Mouse (Mus musculus): ENCODE results near the gene P4htm. TPM values are rescaled to one million over a fixed set of nuclear protein-coding genes. Genes with fewer than 3 reads are reported as not detected.

P4htm gene
- polyA plus RNA-seq, 2 experiments, result 7.8 to 14.3 TPM

DNA sequence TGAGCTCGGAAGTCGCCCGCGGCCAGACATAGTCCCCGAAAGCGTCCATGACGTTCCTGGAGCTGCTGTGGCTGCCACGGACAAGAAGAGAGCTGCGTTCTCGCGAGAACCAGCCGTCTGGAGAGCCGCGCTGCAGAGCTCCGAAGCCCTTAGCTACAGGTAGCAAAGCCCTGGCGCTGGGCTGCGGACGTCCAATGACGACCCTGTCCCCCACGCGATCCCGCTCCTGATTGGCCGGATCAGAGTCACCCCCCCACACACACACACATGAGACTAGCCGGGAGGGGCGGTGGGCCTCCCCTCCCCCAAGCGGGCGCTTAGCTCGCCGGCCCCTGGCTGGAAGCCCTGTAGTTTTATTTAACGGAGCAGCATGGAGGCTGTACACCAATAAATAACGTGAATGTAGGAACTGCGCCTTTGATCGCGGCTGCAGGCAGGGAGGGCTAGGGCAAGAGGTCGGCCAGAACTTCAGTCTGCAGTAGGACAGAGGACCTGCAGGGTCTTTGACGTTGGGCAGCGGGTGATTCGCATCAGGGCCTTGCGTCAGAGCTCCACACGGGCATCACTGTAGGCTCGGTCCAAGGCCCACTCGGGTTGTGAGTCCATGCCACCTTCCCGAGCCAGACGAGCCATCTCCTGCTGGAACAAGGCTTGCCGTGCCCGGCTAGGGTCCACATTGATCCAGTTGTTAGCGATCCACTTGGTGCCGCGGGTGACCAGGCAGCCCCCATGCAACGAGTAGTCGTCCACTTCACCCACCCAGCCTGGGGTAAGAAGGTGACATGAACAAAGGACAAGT is 18.7 kb downstream of the P4htm start, which contains the start of gene Wdr6:
Wdr6 (minus strand) TSS at position 195 of the 799 bp plus-strand sequence.
- Histone ChIP-seq H3K27me3 (ENCODE audit: control insufficient read depth, insufficient read depth, low read length) (no peaks in the 10 kb centered on the region), H3K36me3 (ENCODE audit: control insufficient read depth, insufficient read depth, low read length) (peaks cover 38% of the 10 kb centered on the region), H3K9me3 (ENCODE audit: control insufficient read depth, low read length) (no peaks in the 10 kb centered on the region), H3K4me3 (replicated peaks; ENCODE audit: low read length) (peak within 1 kb of the TSS; percentile 84), H3K9ac (ENCODE audit: low read depth, low read length, severe bottlenecking) (peak within 1 kb of the TSS; percentile 95), H3K4me2 (replicated peaks; ENCODE audit: low read depth, low read length, severe bottlenecking) (peak within 1 kb of the TSS; percentile 77), H3K4me1 (ENCODE audit: control insufficient read depth, insufficient read depth, low read length) (peaks cover 21% of the 10 kb centered on the region), H3K27ac (replicated peaks; ENCODE audit: low read depth, low read length) (peak within 1 kb of the TSS; percentile 88)
- TF ChIP-seq POLR2A (IDR thresholded peaks at IDR 0.05; ENCODE audit: borderline replicate concordance, extremely low read depth, insufficient read depth, insufficient read length), result peak; percentile 80; the same call in 1 of the 2 replicates
- peak; percentile 98 for ATAC-seq (ENCODE audit: low FRiP score, low read depth)
- peak; percentile 98 for DNase-seq (ENCODE audit: low spot score)
- WGBS, result 5% methylated on average over 51 of the region's 51 CpGs

DNA sequence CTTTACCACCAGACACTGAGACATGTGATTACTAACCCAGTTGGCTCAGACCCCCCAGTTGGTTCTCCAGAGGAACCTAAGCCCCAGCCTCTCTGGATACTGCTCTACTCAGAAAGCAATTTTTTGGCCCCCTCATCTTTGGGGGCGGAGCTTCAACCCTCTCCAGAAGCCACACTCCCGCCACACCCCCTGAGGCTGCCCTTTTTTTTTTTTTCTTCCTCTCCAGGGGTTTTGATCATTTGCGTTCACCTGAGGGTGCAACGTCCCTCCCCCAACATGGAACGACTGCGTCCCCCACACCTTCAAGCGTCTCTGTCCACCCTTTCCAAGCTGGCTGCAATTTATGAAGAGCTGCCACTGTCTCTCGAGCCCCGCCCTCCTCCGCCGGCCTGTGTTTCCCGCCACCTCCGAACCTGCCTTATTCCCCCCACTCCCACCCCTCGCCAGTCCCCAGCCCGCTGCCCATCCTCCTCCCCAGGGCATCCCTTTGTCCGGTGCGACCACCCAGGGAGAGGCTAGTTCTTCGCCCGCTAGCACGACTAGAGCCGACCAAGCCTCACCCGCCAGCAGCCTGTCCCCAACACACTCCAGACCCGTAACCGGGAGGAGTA is 19.4 kb downstream of the P4htm start:
- peak overlapping the region; percentile 77 for H3K4me2 ChIP-seq (replicated peaks; ENCODE audit: low read depth, low read length, severe bottlenecking)
- H3K27ac ChIP-seq (replicated peaks; ENCODE audit: low read depth, low read length), result peak overlapping the region; percentile 88
- ATAC-seq (ENCODE audit: low FRiP score, low read depth) (peak; percentile 11; the same call in 1 of the 2 replicates), DNase-seq (ENCODE audit: low spot score) (peak; percentile 78)
- peak overlapping the region; percentile 84 for H3K4me3 ChIP-seq (replicated peaks; ENCODE audit: low read length)
- peaks cover 21% of the 10 kb centered on the region for H3K4me1 ChIP-seq (ENCODE audit: control insufficient read depth, insufficient read depth, low read length)
- under 1% methylated on average over 24 of the region's 24 CpGs for WGBS
- no peak for TF ChIP-seq POLR2A (IDR thresholded peaks at IDR 0.05; ENCODE audit: borderline replicate concordance, extremely low read depth, insufficient read depth, insufficient read length)
- H3K9me3 ChIP-seq (ENCODE audit: control insufficient read depth, low read length), result no peaks in the 10 kb centered on the region
- H3K9ac ChIP-seq (ENCODE audit: low read depth, low read length, severe bottlenecking), result peak overlapping the region; percentile 95
- no peaks in the 10 kb centered on the region for H3K27me3 ChIP-seq (ENCODE audit: control insufficient read depth, insufficient read depth, low read length)
- peaks cover 44% of the 10 kb centered on the region for H3K36me3 ChIP-seq (ENCODE audit: control insufficient read depth, insufficient read depth, low read length)

DNA sequence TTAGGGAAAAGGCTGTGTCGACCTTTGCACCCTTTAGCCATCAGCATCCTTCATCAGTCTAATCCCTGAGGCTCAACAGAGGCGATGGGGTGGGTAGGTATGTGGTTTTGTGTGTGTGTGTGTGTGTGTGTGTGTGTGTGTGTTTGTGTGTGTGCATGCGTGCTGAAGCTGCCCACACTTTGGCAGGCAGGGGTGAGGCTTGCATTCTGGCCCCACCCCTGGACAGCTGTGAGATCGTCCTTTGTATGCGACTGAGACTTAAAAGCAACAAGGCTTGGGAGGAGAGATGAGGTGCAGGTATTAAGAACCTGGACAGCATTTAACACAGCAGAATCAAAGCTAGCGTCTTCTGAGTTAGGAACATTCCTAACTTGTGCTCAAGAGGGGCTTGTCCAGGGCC is 20.4 kb downstream of the P4htm start:
- 54% methylated on average over 6 of the region's 6 CpGs for WGBS
- H3K36me3 ChIP-seq (ENCODE audit: control insufficient read depth, insufficient read depth, low read length), result peaks cover 49% of the 10 kb centered on the region

DNA sequence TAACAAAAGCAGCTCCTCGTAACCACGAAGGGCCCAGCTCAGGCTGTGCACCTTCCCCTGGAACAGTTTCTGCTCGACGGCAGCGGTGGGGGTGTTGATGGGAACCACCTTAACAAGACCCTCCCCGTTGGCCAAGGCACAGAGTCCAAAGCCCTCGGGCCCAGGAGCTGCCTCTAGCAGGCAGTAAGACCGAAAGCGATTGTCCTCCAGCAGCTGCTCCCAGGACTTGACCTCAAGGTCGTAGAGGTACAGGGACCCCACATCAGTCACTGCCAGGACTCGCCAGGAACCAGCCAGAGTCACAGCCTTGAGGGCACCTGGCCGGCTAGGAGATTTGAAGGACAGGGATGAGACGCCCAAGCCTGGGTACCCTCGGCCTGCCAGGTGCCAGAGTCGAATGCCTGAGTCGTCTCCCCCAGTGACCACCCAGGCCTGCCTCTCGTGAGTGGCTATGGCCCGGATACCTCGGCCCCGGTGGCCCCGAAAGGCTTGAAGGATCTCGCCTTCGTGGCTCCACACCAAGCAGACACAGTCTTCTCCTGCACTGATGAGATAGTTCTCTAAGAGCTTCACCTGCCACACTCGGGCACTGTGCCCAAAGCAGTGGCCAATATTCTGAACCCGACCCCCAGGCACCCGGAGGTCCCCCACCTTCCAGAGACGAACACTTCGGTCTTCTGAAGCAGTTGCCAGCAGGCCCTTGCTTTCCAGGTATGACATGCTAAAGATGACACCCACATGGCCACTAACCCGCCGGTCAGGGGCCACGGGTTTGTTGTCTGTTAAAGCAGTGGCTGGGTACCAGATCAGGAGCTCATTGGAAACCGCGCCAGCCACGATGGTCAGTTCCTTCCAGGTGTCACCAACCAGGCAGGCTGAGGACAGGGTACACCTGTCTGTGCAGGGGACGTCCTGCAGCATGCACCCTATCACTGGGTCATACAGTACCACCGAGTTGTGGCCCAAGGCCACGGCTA is 21.9 kb downstream of the P4htm start:
- DNase-seq (ENCODE audit: low spot score) (no peak), ATAC-seq (ENCODE audit: low FRiP score, low read depth) (no peak)
- Histone ChIP-seq H3K4me1 (ENCODE audit: control insufficient read depth, insufficient read depth, low read length) (peaks cover 21% of the 10 kb centered on the region), H3K4me3 (replicated peaks; ENCODE audit: low read length) (no peak overlapping the region), H3K4me2 (replicated peaks; ENCODE audit: low read depth, low read length, severe bottlenecking) (no peak overlapping the region), H3K9ac (ENCODE audit: low read depth, low read length, severe bottlenecking) (no peak overlapping the region), H3K9me3 (ENCODE audit: control insufficient read depth, low read length) (no peaks in the 10 kb centered on the region), H3K36me3 (ENCODE audit: control insufficient read depth, insufficient read depth, low read length) (peaks cover 54% of the 10 kb centered on the region), H3K27ac (replicated peaks; ENCODE audit: low read depth, low read length) (no peak overlapping the region), H3K27me3 (ENCODE audit: control insufficient read depth, insufficient read depth, low read length) (no peaks in the 10 kb centered on the region)
- TF ChIP-seq POLR2A (IDR thresholded peaks at IDR 0.05; ENCODE audit: borderline replicate concordance, extremely low read depth, insufficient read depth, insufficient read length), result no peak
- WGBS, result 85% methylated on average over 36 of the region's 37 CpGs

More for the DNA sequence above, 20.4 kb downstream of the P4htm start:
- Histone ChIP-seq H3K9ac (ENCODE audit: low read depth, low read length, severe bottlenecking) (no peak overlapping the region), H3K4me2 (replicated peaks; ENCODE audit: low read depth, low read length, severe bottlenecking) (peak overlapping the region; percentile 77), H3K27ac (replicated peaks; ENCODE audit: low read depth, low read length) (no peak overlapping the region), H3K4me3 (replicated peaks; ENCODE audit: low read length) (peak overlapping the region; percentile 84), H3K9me3 (ENCODE audit: control insufficient read depth, low read length) (no peaks in the 10 kb centered on the region), H3K4me1 (ENCODE audit: control insufficient read depth, insufficient read depth, low read length) (peaks cover 21% of the 10 kb centered on the region), H3K27me3 (ENCODE audit: control insufficient read depth, insufficient read depth, low read length) (no peaks in the 10 kb centered on the region)
- TF ChIP-seq POLR2A (IDR thresholded peaks at IDR 0.05; ENCODE audit: borderline replicate concordance, extremely low read depth, insufficient read depth, insufficient read length), result no peak
- no peak for DNase-seq (ENCODE audit: low spot score)
- ATAC-seq (ENCODE audit: low FRiP score, low read depth), result no peak

DNA sequence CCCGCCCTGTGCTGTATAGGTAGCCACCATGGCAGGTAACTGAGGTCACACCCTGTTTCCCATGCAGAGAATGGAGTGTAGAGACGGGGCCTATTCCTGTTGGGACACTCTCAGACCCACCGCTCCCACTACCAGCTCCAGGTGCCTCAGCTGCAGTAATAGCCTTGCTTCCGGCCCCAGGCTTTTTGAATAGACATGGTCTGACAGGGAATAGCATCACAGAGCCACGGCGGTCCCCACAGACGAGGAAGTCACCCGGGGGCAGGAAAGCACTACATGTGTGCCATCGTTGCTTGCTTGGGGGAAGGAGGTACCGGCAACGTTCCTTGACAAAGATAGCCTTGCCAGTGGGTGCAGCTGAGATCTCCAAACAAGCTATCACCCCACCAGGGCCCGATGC is 22.5 kb downstream of the P4htm start:
- peaks cover 54% of the 10 kb centered on the region for H3K36me3 ChIP-seq (ENCODE audit: control insufficient read depth, insufficient read depth, low read length)
- no peak for TF ChIP-seq POLR2A (IDR thresholded peaks at IDR 0.05; ENCODE audit: borderline replicate concordance, extremely low read depth, insufficient read depth, insufficient read length)

More for the DNA sequence above, 22.5 kb downstream of the P4htm start:
- WGBS, result 90% methylated on average over 12 of the region's 12 CpGs
- no peaks in the 10 kb centered on the region for H3K27me3 ChIP-seq (ENCODE audit: control insufficient read depth, insufficient read depth, low read length)
- H3K4me1 ChIP-seq (ENCODE audit: control insufficient read depth, insufficient read depth, low read length), result peaks cover 28% of the 10 kb centered on the region
- H3K9me3 ChIP-seq (ENCODE audit: control insufficient read depth, low read length), result no peaks in the 10 kb centered on the region
- DNase-seq (ENCODE audit: low spot score) (no peak), ATAC-seq (ENCODE audit: low FRiP score, low read depth) (no peak)
- no peak overlapping the region for H3K9ac ChIP-seq (ENCODE audit: low read depth, low read length, severe bottlenecking)
- H3K4me3 ChIP-seq (replicated peaks; ENCODE audit: low read length), result no peak overlapping the region
- no peak overlapping the region for H3K27ac ChIP-seq (replicated peaks; ENCODE audit: low read depth, low read length)
- no peak overlapping the region for H3K4me2 ChIP-seq (replicated peaks; ENCODE audit: low read depth, low read length, severe bottlenecking)

All from limb, embryonic 14.5 days (tissue).